8 mouse cellular contexts compared by ENCODE assay signal in the genomic region with DNA sequence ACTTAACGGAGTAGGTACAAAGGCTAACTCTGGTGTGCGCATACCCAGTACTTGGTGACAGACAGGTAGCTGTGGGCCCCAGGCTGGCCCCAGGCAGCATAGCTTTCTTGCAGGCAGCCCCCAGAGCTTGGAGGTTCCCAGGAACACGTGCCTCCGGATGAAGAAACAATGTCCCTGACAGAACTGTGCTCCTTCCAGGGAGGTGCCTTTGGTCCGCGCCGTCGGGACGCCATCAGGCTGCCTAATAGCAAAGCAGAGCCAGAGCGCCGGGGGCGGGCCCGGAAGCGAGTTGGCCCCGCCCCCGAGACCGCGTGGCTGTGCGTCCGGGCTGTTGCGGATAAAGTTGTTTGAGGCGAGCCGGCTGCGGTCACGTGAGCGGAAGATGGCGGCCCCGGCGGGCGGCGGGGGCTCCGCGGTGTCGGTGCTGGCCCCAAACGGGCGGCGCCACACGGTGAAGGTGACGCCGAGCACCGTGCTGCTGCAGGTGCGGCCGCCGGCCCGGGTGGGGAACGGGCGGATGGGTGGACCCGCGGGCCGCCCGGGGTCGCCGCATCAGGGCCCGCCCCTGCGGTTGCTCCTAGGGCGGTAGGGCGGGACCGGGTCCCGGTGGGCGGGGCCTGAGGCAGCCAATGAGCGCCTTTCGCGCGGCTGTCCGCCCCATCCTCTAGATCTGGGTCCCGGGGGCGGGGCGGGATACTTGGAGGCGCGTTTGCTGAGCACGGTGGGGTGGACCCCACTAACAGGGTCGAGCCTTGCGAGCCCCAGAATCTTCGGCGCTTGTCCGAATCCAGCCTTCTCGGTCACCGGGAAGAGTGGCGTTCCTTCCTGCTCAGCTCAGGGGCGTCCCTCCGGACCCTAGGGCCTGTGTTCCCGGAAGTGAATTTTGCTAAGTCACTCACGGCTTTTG. TPM values are rescaled to one million over a fixed set of nuclear protein-coding genes. Genes with fewer than 3 reads are reported as not detected.
DNase-seq lines count a peak whose midpoint lies in the region; ATAC-seq and TF ChIP-seq lines count a peak whose summit lies in the region.

A gene (plus strand): TSS at position 287 of the 907 bp plus-strand sequence.

- 2% methylated on average over 67 of the region's 83 CpGs for WGBS in forebrain, embryonic 13.5 days
- WGBS in large intestine, adult 2 months = under 1% methylated on average over 83 of the region's 83 CpGs
- WGBS in liver, postnatal 0 days (ENCODE audit: insufficient replicate concordance) = 3% methylated on average over 57 of the region's 83 CpGs
- WGBS in neural tube, embryonic 14.5 days = 1% methylated on average over 73 of the region's 83 CpGs

- ATAC-seq in forebrain, embryonic 13.5 days = peak; percentile 97
- ATAC-seq in liver, postnatal 0 days = peak; percentile 95
- peak; percentile 97 for ATAC-seq in neural tube, embryonic 14.5 days (ENCODE audit: low read depth)

- peaks cover 38% of the 10 kb centered on the region for H3K36me3 ChIP-seq in E14TG2a.4 (ENCODE audit: insufficient read depth, low read length)
- H3K36me3 ChIP-seq in forebrain, embryonic 13.5 days (ENCODE audit: poor library complexity, severe bottlenecking) = peaks cover 16% of the 10 kb centered on the region
- H3K36me3 ChIP-seq in liver, postnatal 0 days (replicated peaks; ENCODE audit: insufficient read depth, low read length) = peaks cover 3% of the 10 kb centered on the region; the same call in 1 of the 2 replicates
- H3K36me3 ChIP-seq in neural tube, embryonic 14.5 days (ENCODE audit: control insufficient read depth, insufficient read depth, low read length) = peaks cover 6% of the 10 kb centered on the region; the same call in 1 of the 2 replicates

- no peaks in the 10 kb centered on the region for H3K27me3 ChIP-seq in E14TG2a.4 (ENCODE audit: insufficient read depth, low read length)
- no peaks in the 10 kb centered on the region for H3K27me3 ChIP-seq in forebrain, embryonic 13.5 days
- no peaks in the 10 kb centered on the region for H3K27me3 ChIP-seq in liver, postnatal 0 days (ENCODE audit: insufficient read depth, low read length)
- no peaks in the 10 kb centered on the region for H3K27me3 ChIP-seq in neural tube, embryonic 14.5 days (ENCODE audit: control insufficient read depth, insufficient read depth, low read length)

- peak within 1 kb of the TSS; percentile 84 for H3K4me3 ChIP-seq in E14TG2a.4 (replicated peaks; ENCODE audit: low read length)
- H3K4me3 ChIP-seq in forebrain, embryonic 13.5 days = peak within 1 kb of the TSS; percentile 75
- peak within 1 kb of the TSS; percentile 75 for H3K4me3 ChIP-seq in liver, postnatal 0 days (ENCODE audit: low read depth, low read length)
- H3K4me3 ChIP-seq in neural tube, embryonic 14.5 days (ENCODE audit: low read depth, low read length) = peak within 1 kb of the TSS; percentile 56

- TF ChIP-seq CTCF in E14TG2a.4 (conservative IDR thresholded peaks at IDR 0.05; ENCODE audit: low read length) = no peak
- no peak for TF ChIP-seq CTCF in liver, postnatal 0 days (IDR thresholded peaks at IDR 0.05; ENCODE audit: low read depth)

- H3K9me3 ChIP-seq in E14TG2a.4 (ENCODE audit: low read length) = no peaks in the 10 kb centered on the region
- no peaks in the 10 kb centered on the region for H3K9me3 ChIP-seq in forebrain, embryonic 13.5 days (replicated peaks)
- no peaks in the 10 kb centered on the region for H3K9me3 ChIP-seq in liver, postnatal 0 days (ENCODE audit: low read length)
- no peaks in the 10 kb centered on the region for H3K9me3 ChIP-seq in neural tube, embryonic 14.5 days (ENCODE audit: control insufficient read depth, low read length)

- H3K9ac ChIP-seq in forebrain, embryonic 13.5 days = peak within 1 kb of the TSS; percentile 80
- H3K9ac ChIP-seq in liver, postnatal 0 days (replicated peaks) = peak within 1 kb of the TSS; percentile 71
- peak within 1 kb of the TSS; percentile 70 for H3K9ac ChIP-seq in neural tube, embryonic 14.5 days (replicated peaks; ENCODE audit: low read depth, low read length)

- peak; percentile 95 for DNase-seq in c-Kit-positive CD71-positive TER-119-positive erythroid progenitor cells, embryonic 14.5 days (ENCODE audit: low spot score)
- DNase-seq in heart, postnatal 10 days = peak; percentile 95 to 97
- DNase-seq in large intestine, adult 2 months (ENCODE audit: low read depth, low spot score) = peak; percentile 69
- DNase-seq in liver, postnatal 0 days = peak; percentile 97
- DNase-seq in testis, postnatal 10 days (ENCODE audit: low spot score) = peak; percentile 99

- peak within 1 kb of the TSS; percentile 95 for H3K4me2 ChIP-seq in forebrain, embryonic 13.5 days
- peak within 1 kb of the TSS; percentile 79 for H3K4me2 ChIP-seq in liver, postnatal 0 days (ENCODE audit: low read depth, low read length)
- peak within 1 kb of the TSS; percentile 79 for H3K4me2 ChIP-seq in neural tube, embryonic 14.5 days (ENCODE audit: low read depth, low read length)

- H3K27ac ChIP-seq in forebrain, embryonic 13.5 days = peak within 1 kb of the TSS; percentile 78
- H3K27ac ChIP-seq in liver, postnatal 0 days (ENCODE audit: low read depth) = peak within 1 kb of the TSS; percentile 83
- peak within 1 kb of the TSS; percentile 78 for H3K27ac ChIP-seq in neural tube, embryonic 14.5 days (ENCODE audit: low read depth, low read length)

- peaks cover 81% of the 10 kb centered on the region for H3K4me1 ChIP-seq in E14TG2a.4 (replicated peaks; ENCODE audit: low read depth, low read length)
- peaks cover 18% of the 10 kb centered on the region for H3K4me1 ChIP-seq in forebrain, embryonic 13.5 days
- H3K4me1 ChIP-seq in liver, postnatal 0 days (ENCODE audit: insufficient read depth) = peaks cover 37% of the 10 kb centered on the region
- H3K4me1 ChIP-seq in neural tube, embryonic 14.5 days (ENCODE audit: control insufficient read depth, insufficient read depth, low read length) = peaks cover 4% of the 10 kb centered on the region

- intact Hi-C loops in heart, postnatal 10 days (cut with DNase I) = no loop called here

- no peak for TF ChIP-seq EP300 in liver, postnatal 0 days (IDR thresholded peaks at IDR 0.05; ENCODE audit: low read depth)

RNA-seq across cellular contexts. Expression of the gene that starts here (rescaled TPM):
- polyA plus RNA-seq in forebrain, embryonic 13.5 days (2015; fragmentation: Nextera tagmentation; extraction: Ambion mirVana) = 142 and 151 TPM in 2 replicates
- total RNA-seq in heart, postnatal 10 days (2021) = 10 to 100 TPM; 52.8 to 53.0 TPM
- 74.9 and 88.8 TPM in 2 replicates for polyA plus RNA-seq in large intestine, adult 2 months (2012; rRNA removed)
- 56.8 and 57.1 TPM in 2 replicates for polyA plus RNA-seq in liver, postnatal 0 days (2015; fragmentation: Nextera tagmentation; extraction: Ambion mirVana)
- 137 and 141 TPM in 2 replicates for polyA plus RNA-seq in neural tube, embryonic 14.5 days (2014; fragmentation: Nextera tagmentation; extraction: Ambion mirVana)

Comparison
In these comparisons a context has a peak if more than half of its experiments do, and no peak if none do; other contexts are left out.
1. Peak in every context shown above with its lines: DNase-seq, ATAC-seq, H3K4me3 ChIP-seq and H3K27ac ChIP-seq.